Mouse (Mus musculus) mature B cell (primary cell): Measurements from ENCODE around the gene Hexim2.

ENCODE experiments used
- in situ Hi-C: fragments of 300-500 bp; cut with MboI; formaldehyde crosslinking; loops from 2 replicates; pipeline ENCODE4 v1.14.3; 2019

Hexim2 gene

GRCm38 (mm10) chr11:103131701-103132575, at the start of gene Hexim2:
TSS of gene Hexim2 (plus strand) at chr11:103132429.
- in situ Hi-C loops, result no loop called here

GRCm38 (mm10) chr11:103093306-103093705, 38.9 kb upstream of the Hexim2 start:
- in situ Hi-C loops, result no loop called here

- in situ Hi-C loops, result no loop called here
Observed at GRCm38 (mm10) chr11:103093862-103094833, 38.1 kb upstream of the Hexim2 start.

- in situ Hi-C loops, result no loop called here
Observed at GRCm38 (mm10) chr11:103095107-103095670, 37.0 kb upstream of the Hexim2 start.

GRCm38 (mm10) chr11:103095801-103096200, 36.4 kb upstream of the Hexim2 start:
- in situ Hi-C loops, result no loop called here

- in situ Hi-C loops, result no loop called here
Observed at GRCm38 (mm10) chr11:103096979-103097894, 35.0 kb upstream of the Hexim2 start.

- in situ Hi-C loops, result no loop called here
Observed at GRCm38 (mm10) chr11:103098531-103099190, 33.6 kb upstream of the Hexim2 start.

- in situ Hi-C loops, result no loop called here
Observed at GRCm38 (mm10) chr11:103099352-103099940, 32.8 kb upstream of the Hexim2 start.

- in situ Hi-C loops, result loop anchor here (5.0 kb wide), 1 partner anchor 57 kb away; no protein-coding TSS in a partner anchor
Observed at GRCm38 (mm10) chr11:103100361-103100760, 31.9 kb upstream of the Hexim2 start.

- in situ Hi-C loops, result loop anchor here (5.0 kb wide), 1 partner anchor 56 kb away; no protein-coding TSS in a partner anchor
Observed at GRCm38 (mm10) chr11:103101481-103101865, 30.8 kb upstream of the Hexim2 start, which contains the start of the genes Plcd3 and Acbd4. TSS of gene Plcd3 (minus strand) at chr11:103101658. TSS of gene Acbd4 (plus strand) at chr11:103101682.

- in situ Hi-C loops, result loop anchor here (5.0 kb wide), 1 partner anchor 55 kb away; no protein-coding TSS in a partner anchor
Observed at GRCm38 (mm10) chr11:103101866-103102501, 30.2 kb upstream of the Hexim2 start.

- in situ Hi-C loops, result loop anchor here (5.0 kb wide), 1 partner anchor 54 kb away; no protein-coding TSS in a partner anchor
Observed at GRCm38 (mm10) chr11:103102725-103103349, 29.4 kb upstream of the Hexim2 start.

- in situ Hi-C loops, result loop anchor here (5.0 kb wide), 1 partner anchor 54 kb away; no protein-coding TSS in a partner anchor
Observed at GRCm38 (mm10) chr11:103103621-103104020, 28.6 kb upstream of the Hexim2 start.

GRCm38 (mm10) chr11:103104469-103104868, 27.8 kb upstream of the Hexim2 start:
- in situ Hi-C loops, result loop anchor here (5.0 kb wide), 1 partner anchor 53 kb away; no protein-coding TSS in a partner anchor

GRCm38 (mm10) chr11:103105180-103105725, 27.0 kb upstream of the Hexim2 start:
- in situ Hi-C loops, result no loop called here

- in situ Hi-C loops, result no loop called here
Observed at GRCm38 (mm10) chr11:103105810-103106209, 26.4 kb upstream of the Hexim2 start.

- in situ Hi-C loops, result no loop called here
Observed at GRCm38 (mm10) chr11:103106386-103106785, 25.8 kb upstream of the Hexim2 start.

- in situ Hi-C loops, result no loop called here
Observed at GRCm38 (mm10) chr11:103111301-103111700, 20.9 kb upstream of the Hexim2 start.
